Mouse (Mus musculus) lung, postnatal 0 days (tissue): Measurements from ENCODE around the gene 4930590J08Rik. TPM values are rescaled to one million over a fixed set of nuclear protein-coding genes. Genes with fewer than 3 reads are reported as not detected.

Experiments used
- ATAC-seq: fragments of 200-750 bp; cut with Nextera tagmentation; 2 replicates; pipeline ENCODE4 v1.8.0; 2017; ENCODE audit warnings: moderate library complexity
- DNase-seq: peaks from one replicate; pipeline ENCODE4 v3.0.0-alpha.2; 2016; ENCODE audit warnings: low spot score
- H3K27ac ChIP-seq: fragments of 300-500 bp; sonication (generic); 2 replicates; pipeline ENCODE4 v1.5.1; 2014; ENCODE audit warnings: antibody characterized with exemption, mild to moderate bottlenecking, low read length, mixed read lengths
- H3K27me3 ChIP-seq: fragments of 300-500 bp; sonication (generic); replicated peaks from 2 replicates; pipeline ENCODE4 v1.6.1; 2014; ENCODE audit warnings: low read length, mixed read lengths; ENCODE audit not compliant: insufficient read depth
- H3K36me3 ChIP-seq: fragments of 300-500 bp; sonication (generic); 2 replicates; pipeline ENCODE4 v1.6.1; 2014; ENCODE audit warnings: low read length, mixed read lengths; ENCODE audit not compliant: insufficient read depth
- H3K4me1 ChIP-seq: fragments of 300-500 bp; sonication (generic); 2 replicates; pipeline ENCODE4 v1.6.1; 2014; ENCODE audit warnings: antibody characterized with exemption, low read depth, low read length, mixed read lengths; ENCODE audit not compliant: insufficient read depth
- H3K4me2 ChIP-seq: fragments of 300-500 bp; sonication (generic); replicated peaks from 2 replicates; pipeline ENCODE4 v1.6.1; 2014; ENCODE audit warnings: low read depth, mild to moderate bottlenecking, low read length, moderate library complexity, mixed read lengths
- H3K4me3 ChIP-seq: fragments of 300-500 bp; sonication (generic); 2 replicates; pipeline ENCODE4 v1.5.1; 2014; ENCODE audit warnings: low read depth, low read length
- H3K9ac ChIP-seq: fragments of 300-500 bp; sonication (generic); replicated peaks from 2 replicates; pipeline ENCODE4 v1.6.1; 2014; ENCODE audit warnings: low read depth, mild to moderate bottlenecking
- H3K9me3 ChIP-seq: fragments of 300-500 bp; sonication (generic); 2 replicates; pipeline ENCODE4 v1.6.1; 2016; ENCODE audit warnings: low read length, mixed read lengths
- CTCF ChIP-seq: IDR thresholded peaks from 2 replicates; pipeline ENCODE4 v1.5.1; 2016; ENCODE audit warnings: antibody characterized with exemption, mild to moderate bottlenecking
- EP300 ChIP-seq: IDR thresholded peaks from 2 replicates; pipeline ENCODE4 v1.6.1; 2016; ENCODE audit warnings: antibody characterized with exemption, mild to moderate bottlenecking, control low read depth
- WGBS: fragments of 180-500 bp; shearing (Covaris S2); extraction: QIAGEN DNeasy Blood & Tissue Kit; methylation state at CpG from one replicate; pipeline ENCODE4 v1.1.7; 2014; 5-methylcytosine and 5-hydroxymethylcytosine counted together
- polyA plus RNA-seq: library from polyadenylated mRNA; unstranded; fragments of >200 nt; fragmentation: Nextera tagmentation; extraction: Ambion mirVana; gene quantifications from 2 replicates; pipeline ENCODE4 v1.2.1, GENCODE M21; 2015

4930590J08Rik gene
- polyA plus RNA-seq, 1 experiment from 2014 or later = 0.19 TPM

DNA sequence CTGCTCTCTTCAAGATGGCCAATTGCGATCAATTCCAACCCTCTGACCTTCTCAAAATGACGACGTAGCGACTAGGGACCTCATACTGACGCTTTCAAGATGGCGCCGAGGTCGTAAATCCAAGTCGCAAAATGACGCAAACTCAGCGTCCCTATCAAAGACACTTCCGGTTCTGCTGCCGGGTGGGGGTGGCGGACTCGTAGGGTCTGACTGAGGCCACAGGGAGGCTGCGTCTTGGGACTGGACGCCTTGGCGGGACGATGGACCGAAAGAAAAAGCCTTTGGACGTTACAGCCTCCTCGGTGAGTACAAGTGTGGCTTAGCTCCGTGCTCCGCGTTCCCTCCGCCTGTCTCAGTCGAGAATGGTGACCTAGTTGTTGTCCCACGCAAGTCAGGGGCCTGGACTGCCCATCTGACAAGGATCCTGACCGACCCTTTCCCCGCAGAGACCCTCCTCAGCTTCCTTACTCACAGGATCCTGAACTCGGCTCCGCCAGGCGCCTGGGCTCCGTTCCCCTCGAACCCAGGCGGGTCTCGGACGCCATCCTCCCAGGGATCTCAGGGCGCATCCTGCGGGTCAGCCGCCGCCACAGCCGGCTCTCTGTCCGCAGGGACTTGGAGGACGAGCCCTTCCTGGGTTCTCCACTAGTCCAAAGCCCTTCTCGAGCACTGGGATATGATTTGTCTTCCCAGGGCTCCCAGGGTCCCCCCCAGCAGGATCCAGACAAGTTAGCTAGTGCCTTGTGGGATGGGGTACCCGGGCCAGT, 24.5 kb upstream of the 4930590J08Rik start, which contains the start of gene Ccdc174:
Gene Ccdc174 (plus strand): TSS at position 169 of the 767 bp plus-strand sequence.
- Histone ChIP-seq H3K27me3 (no peaks in the 10 kb centered on the region), H3K4me1 (no peaks in the 10 kb centered on the region), H3K9me3 (no peaks in the 10 kb centered on the region), H3K36me3 (peaks cover 10% of the 10 kb centered on the region; the same call in 1 of the 2 replicates), H3K9ac (peak within 1 kb of the TSS; percentile 85), H3K4me2 (peak within 1 kb of the TSS; percentile 81), H3K27ac (peak within 1 kb of the TSS; percentile 68), H3K4me3 (peak within 1 kb of the TSS; percentile 94)
- under 1% methylated on average over 47 of the region's 47 CpGs for WGBS
- ATAC-seq (peak; percentile 96), DNase-seq (peak; percentile 99)
- TF ChIP-seq CTCF (peak; percentile 20; the same call in 1 of the 2 replicates), EP300 (no peak)

DNA sequence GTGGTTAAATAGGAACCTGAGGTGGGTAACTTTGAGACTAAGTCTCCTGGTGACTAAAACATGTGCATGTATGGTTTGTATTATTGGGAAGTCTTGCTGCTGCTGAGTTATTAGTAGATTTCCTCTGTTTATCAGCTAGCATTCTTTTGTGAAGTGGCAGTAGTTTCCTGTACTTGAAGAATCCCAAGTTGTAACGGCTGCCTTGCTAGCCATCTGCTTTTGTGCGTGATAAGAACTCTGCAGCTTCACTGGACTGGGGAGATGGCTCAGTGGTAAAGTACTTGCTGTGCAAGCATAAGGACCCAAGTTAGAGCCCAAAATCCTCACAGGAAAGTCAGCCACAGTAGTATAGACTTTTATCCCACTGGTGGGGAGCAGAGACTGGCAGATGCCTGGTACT, 18.8 kb upstream of the 4930590J08Rik start:
- no peak overlapping the region for H3K27ac ChIP-seq
- H3K36me3 ChIP-seq = peaks cover 28% of the 10 kb centered on the region; the same call in 1 of the 2 replicates
- no peak for DNase-seq

DNA sequence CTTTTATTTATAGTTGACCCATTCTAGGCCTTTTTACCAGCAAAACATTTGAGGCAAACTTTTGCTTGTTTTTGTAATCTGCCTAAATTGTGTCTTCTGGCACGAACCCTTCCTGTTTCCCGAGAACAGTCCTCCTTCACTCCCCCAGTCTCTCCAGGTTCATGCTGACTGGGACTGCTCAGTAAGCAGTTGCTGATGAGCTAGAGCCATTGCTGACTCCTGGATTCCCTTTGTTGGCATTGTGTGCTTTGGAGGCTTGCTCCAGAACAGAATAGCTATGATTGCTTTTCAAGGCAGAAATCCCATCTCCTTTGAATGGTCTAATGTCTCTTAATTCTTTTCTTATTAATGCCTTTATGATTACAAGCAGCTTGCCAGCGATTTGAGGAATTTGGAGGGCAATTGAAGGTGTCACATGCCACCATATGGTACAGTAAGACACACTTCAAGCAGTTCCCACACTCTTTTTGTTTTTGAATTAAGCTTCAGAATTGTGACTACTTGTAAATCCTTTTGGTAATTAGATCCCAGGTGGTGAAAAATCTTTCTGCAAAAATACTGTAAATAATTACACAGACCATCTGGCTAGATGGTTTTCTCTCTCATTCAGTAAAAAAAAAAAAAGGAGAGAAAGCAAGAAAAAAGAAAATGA, 13.2 kb upstream of the 4930590J08Rik start:
- ATAC-seq = no peak
- no peak overlapping the region for H3K4me3 ChIP-seq
- H3K36me3 ChIP-seq = peaks cover 35% of the 10 kb centered on the region

More for the DNA sequence above, 18.8 kb upstream of the 4930590J08Rik start:
- no peak for TF ChIP-seq CTCF
- TF ChIP-seq EP300 = no peak
- H3K4me1 ChIP-seq = no peaks in the 10 kb centered on the region
- H3K27me3 ChIP-seq = no peaks in the 10 kb centered on the region
- H3K4me3 ChIP-seq = no peak overlapping the region
- no peak overlapping the region for H3K4me2 ChIP-seq
- 46% methylated on average over 2 of the region's 2 CpGs for WGBS
- H3K9me3 ChIP-seq = no peaks in the 10 kb centered on the region
- ATAC-seq = no peak
- no peak overlapping the region for H3K9ac ChIP-seq

DNA sequence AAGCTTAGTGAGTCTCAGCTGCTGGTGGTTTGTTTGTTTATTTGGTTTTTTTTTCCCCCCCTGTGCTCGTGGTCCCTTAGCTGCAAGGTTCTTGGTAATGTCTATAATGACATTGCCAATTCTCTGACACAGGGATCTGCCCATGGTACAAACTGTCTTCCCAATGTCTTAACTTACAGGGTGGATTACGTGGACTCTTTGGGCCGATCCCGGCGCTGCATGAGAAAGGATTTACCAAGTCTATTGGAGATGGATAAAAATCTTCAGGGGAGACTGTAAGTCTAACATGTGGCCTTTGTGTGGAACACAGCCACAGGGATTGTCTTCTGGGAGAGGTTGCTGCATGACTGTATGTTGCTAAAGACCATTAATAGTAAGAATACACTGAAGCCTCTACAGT, 12.0 kb upstream of the 4930590J08Rik start:
- no peak overlapping the region for H3K4me3 ChIP-seq
- no peak overlapping the region for H3K4me2 ChIP-seq
- ATAC-seq = no peak
- no peaks in the 10 kb centered on the region for H3K9me3 ChIP-seq
- H3K36me3 ChIP-seq = peaks cover 41% of the 10 kb centered on the region
- 86% methylated on average over 5 of the region's 5 CpGs for WGBS
- TF ChIP-seq CTCF (no peak), EP300 (no peak)
- H3K27ac ChIP-seq = no peak overlapping the region
- H3K27me3 ChIP-seq = no peaks in the 10 kb centered on the region
- no peak for DNase-seq
- H3K9ac ChIP-seq = no peak overlapping the region
- H3K4me1 ChIP-seq = no peaks in the 10 kb centered on the region

More for the DNA sequence above, 13.2 kb upstream of the 4930590J08Rik start:
- no peak for DNase-seq
- Histone ChIP-seq H3K4me2 (no peak overlapping the region), H3K9me3 (no peaks in the 10 kb centered on the region), H3K4me1 (no peaks in the 10 kb centered on the region), H3K27me3 (no peaks in the 10 kb centered on the region), H3K27ac (no peak overlapping the region), H3K9ac (no peak overlapping the region)
- TF ChIP-seq CTCF (no peak), EP300 (no peak)
- 68% methylated on average over 3 of the region's 3 CpGs for whole genome bisulfite sequencing

DNA sequence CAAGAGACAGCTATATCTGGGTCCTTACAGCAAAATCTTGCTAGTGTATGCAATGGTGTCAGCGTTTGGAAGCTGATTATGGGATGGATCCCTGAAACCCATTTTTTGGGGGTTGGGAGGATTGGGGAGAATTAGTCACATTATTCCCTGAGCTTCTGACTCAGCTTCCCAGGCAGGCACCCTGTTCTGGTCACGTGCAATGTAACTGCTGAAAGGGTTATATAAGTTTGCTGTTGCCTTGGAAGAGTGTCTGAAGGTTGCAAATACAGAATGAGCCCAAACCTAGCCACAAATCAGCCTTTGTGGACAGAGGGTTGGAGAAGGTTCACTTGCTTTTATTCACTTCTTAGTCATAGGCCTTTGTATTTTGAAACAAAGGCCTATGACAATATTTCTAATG, 10.8 kb upstream of the 4930590J08Rik start:
- Histone ChIP-seq H3K4me2 (no peak overlapping the region), H3K36me3 (peaks cover 45% of the 10 kb centered on the region), H3K27me3 (no peaks in the 10 kb centered on the region), H3K4me3 (no peak overlapping the region), H3K4me1 (no peaks in the 10 kb centered on the region), H3K9me3 (no peaks in the 10 kb centered on the region), H3K27ac (no peak overlapping the region), H3K9ac (no peak overlapping the region)
- no peak for TF ChIP-seq EP300
- no peak for TF ChIP-seq CTCF
- DNase-seq = no peak
- no peak for ATAC-seq
- 91% methylated on average over 2 of the region's 2 CpGs for WGBS

DNA sequence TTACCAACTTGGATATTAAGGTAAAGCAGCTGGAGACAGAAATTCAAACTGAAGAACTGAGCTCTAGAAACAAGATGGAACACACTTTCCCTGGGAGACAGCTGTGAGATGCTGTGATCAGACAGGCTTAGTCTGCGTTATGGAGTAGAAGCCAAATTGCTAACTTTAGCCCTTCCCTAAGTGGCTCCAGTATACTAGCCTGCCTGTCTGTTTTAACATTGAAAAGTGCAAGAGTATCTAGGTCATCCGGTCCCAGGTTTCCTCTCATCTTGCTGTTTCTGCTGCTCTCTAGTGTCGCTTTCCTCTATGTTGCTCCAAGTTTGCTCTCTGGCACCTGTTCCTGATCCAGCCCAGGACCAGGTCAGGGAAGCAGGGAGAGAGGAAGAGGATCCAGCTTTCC, 5.8 kb upstream of the 4930590J08Rik start:
- DNase-seq (no peak), ATAC-seq (no peak)
- Histone ChIP-seq H3K4me3 (no peak overlapping the region), H3K4me1 (no peaks in the 10 kb centered on the region), H3K27me3 (no peaks in the 10 kb centered on the region), H3K27ac (no peak overlapping the region), H3K9me3 (no peaks in the 10 kb centered on the region), H3K36me3 (peaks cover 62% of the 10 kb centered on the region), H3K9ac (no peak overlapping the region), H3K4me2 (no peak overlapping the region)
- WGBS = 92% methylated on average over 3 of the region's 3 CpGs
- TF ChIP-seq EP300 (no peak), CTCF (no peak)
